Mouse (Mus musculus) embryonic stem cell, embryonic (primary cell): ENCODE results near the gene Axl.

Experiments
- CTCF ChIA-PET, 4 experiments: fragments of 300-600 bp in 2 of 4; fragments of 350-600 bp in 2 of 4; sonication (Branson Sonifier 250); formaldehyde crosslinking; loops; one replicate each; lab custom pipeline; 2022; ENCODE audit warnings: inconsistent platforms in 2 of 4; lab: Charles Lee
- POLR2A ChIA-PET, 4 experiments: fragments of 300-600 bp in 2 of 4; fragments of 350-600 bp in 2 of 4; sonication (Branson Sonifier 250); formaldehyde crosslinking; loops; one replicate each; lab custom pipeline; 2022; ENCODE audit warnings: antibody characterized with exemption in 4 of 4, inconsistent platforms in 1 of 4; lab: Charles Lee

Gene Axl

GRCm38 (mm10) chr7:25714581-25714980 is 73.9 kb downstream of the Axl start:
- POLR2A ChIA-PET = interaction anchor here in 1 of 4 experiments (1.3 kb wide), 1 partner anchor 9 kb away, joined by 5 read pairs; no protein-coding TSS in a partner anchor
- CTCF ChIA-PET = interaction anchor here in 1 of 4 experiments (0.5 kb wide), 1 partner anchor 290 kb away, joined by 5 read pairs; no protein-coding TSS in a partner anchor

- POLR2A ChIA-PET = interaction anchor here in 2 of 4 experiments (0.5 to 2.7 kb wide), 6 partner anchors 9 to 43 kb away, joined by 3 to 18 read pairs (median 4); partner anchors contain the start of gene Tmem91 (in 1 of the 2)
- CTCF ChIA-PET = no interaction called here
Measured at GRCm38 (mm10) chr7:25712801-25713200, 75.7 kb downstream of the Axl start.

GRCm38 (mm10) chr7:25711731-25712197 is 76.7 kb downstream of the Axl start:
- ChIA-PET POLR2A (interaction anchor here in 2 of 4 experiments (0.6 to 2.7 kb wide), 5 partner anchors 8 to 20 kb away, joined by 4 to 18 read pairs (median 4); no protein-coding TSS in a partner anchor), CTCF (interaction anchor here in 1 of 4 experiments (0.6 kb wide), 1 partner anchor 10 kb away, joined by 4 read pairs; no protein-coding TSS in a partner anchor)

GRCm38 (mm10) chr7:25711165-25711564 is 77.3 kb downstream of the Axl start:
- ChIA-PET CTCF (no interaction called here), POLR2A (interaction anchor here in 1 of 4 experiments (1.3 to 2.7 kb wide), 3 partner anchors 14 to 27 kb away, joined by 3 to 18 read pairs (median 4); no protein-coding TSS in a partner anchor)

GRCm38 (mm10) chr7:25710519-25711130 is 77.9 kb downstream of the Axl start:
- ChIA-PET CTCF (no interaction called here), POLR2A (interaction anchor here in 1 of 4 experiments (1.3 to 1.5 kb wide), 2 partner anchors 16 to 27 kb away, joined by 3 to 4 read pairs; no protein-coding TSS in a partner anchor)

- ChIA-PET POLR2A (interaction anchor here in 2 of 4 experiments (1.3 to 2.3 kb wide), 4 partner anchors 17 to 44 kb away, joined by 3 to 8 read pairs (median 4); no protein-coding TSS in a partner anchor), CTCF (no interaction called here)
Measured at GRCm38 (mm10) chr7:25709961-25710360, 78.5 kb downstream of the Axl start.

GRCm38 (mm10) chr7:25707581-25708292 is 80.8 kb downstream of the Axl start:
- ChIA-PET CTCF (interaction anchor here in 2 of 4 experiments (0.6 to 1.7 kb wide), 4 partner anchors 8 to 47 kb away, joined by 3 to 9 read pairs (median 4); partner anchors contain the start of genes B9d2 (in 1 of the 2) and Hnrnpul1 (in 1 of the 2)), POLR2A (interaction anchor here in 3 of 4 experiments (0.6 to 2.3 kb wide), 25 partner anchors 8 to 1906 kb away, joined by 3 to 12 read pairs (median 3); partner anchors contain the start of genes B9d2 (in 2 of the 3), BC024978 (in 1 of the 3), Ccdc97 (in 1 of the 3) and Hnrnpul1 (in 1 of the 3))
